Mouse (Mus musculus) kidney, adult 2 months (tissue): ENCODE measurements around the gene Rad51b. TPM values are rescaled to one million over a fixed set of nuclear protein-coding genes. Genes with fewer than 3 reads are reported as not detected.
A peak's percentile ranks its signal among the peaks of the same experiment; 100 is the strongest.

ENCODE experiments used
- DNase-seq: peaks from one replicate; pipeline ENCODE4 v3.0.0; 2021
- H3K27ac ChIP-seq: fragments of 200-500 bp; 2 replicates; pipeline ENCODE4 v1.5.1; 2012; ENCODE audit warnings: low read depth, low read length, control low read depth, inconsistent platforms; ENCODE audit not compliant: insufficient read depth
- H3K27me3 ChIP-seq: fragments of 200-500 bp; replicated peaks from 2 replicates; pipeline ENCODE4 v1.6.1; 2012; ENCODE audit warnings: mild to moderate bottlenecking, moderate library complexity, low read length, inconsistent platforms; ENCODE audit not compliant: control insufficient read depth, insufficient read depth
- H3K36me3 ChIP-seq: fragments of 200-500 bp; 2 replicates; pipeline ENCODE4 v1.6.1; 2012; ENCODE audit warnings: mild to moderate bottlenecking, moderate library complexity, low read length, inconsistent platforms; ENCODE audit not compliant: control insufficient read depth, insufficient read depth
- H3K4me1 ChIP-seq: fragments of 200-500 bp; 2 replicates; pipeline ENCODE4 v1.6.1; 2011; ENCODE audit warnings: low read length; ENCODE audit not compliant: control insufficient read depth, insufficient read depth
- H3K4me3 ChIP-seq: fragments of 200-500 bp; 2 replicates; pipeline ENCODE4 v1.5.1; 2011; ENCODE audit warnings: mild to moderate bottlenecking, low read depth, low read length, control low read depth; ENCODE audit not compliant: insufficient read depth
- CTCF ChIP-seq: fragments of 200-500 bp; conservative IDR thresholded peaks from 2 replicates; pipeline ENCODE4 v1.5.1; 2011; ENCODE audit warnings: low read depth, mild to moderate bottlenecking, control low read depth, low read length, moderate library complexity, mixed read lengths; ENCODE audit not compliant: insufficient read depth, insufficient read length
- POLR2A ChIP-seq: fragments of 200-500 bp; IDR thresholded peaks from one replicate; pipeline ENCODE4 v1.6.1; 2011; ENCODE audit warnings: low read depth, low read length, control low read depth
- WGBS: fragments of 180-500 bp; shearing (Covaris S2); methylation state at CpG from one replicate; pipeline ENCODE4 v1.1.7; 2018; 5-methylcytosine and 5-hydroxymethylcytosine counted together
- polyA plus RNA-seq: library from polyadenylated mRNA; depleted of rRNA; stranded (reverse); fragments of >200 nt; gene quantifications from 2 replicates; pipeline ENCODE4 v1.2.3, GENCODE M21; 2012

Gene Rad51b
- polyA plus RNA-seq, 1 experiment = 0.14 TPM

GRCm38 (mm10) chr12:79362219-79362618, 65.1 kb downstream of the Rad51b start:
- TF ChIP-seq CTCF (peak; percentile 67), POLR2A (no peak)
- WGBS = 83% methylated on average over 1 of the region's 1 CpGs
- H3K4me1 ChIP-seq = no peaks in the 10 kb centered on the region; the same call in 1 of the 2 replicates
- no peaks in the 10 kb centered on the region for H3K36me3 ChIP-seq
- H3K27me3 ChIP-seq = no peaks in the 10 kb centered on the region
- H3K4me3 ChIP-seq = no peak overlapping the region
- no peak overlapping the region for H3K27ac ChIP-seq
- peak; percentile 40 for DNase-seq

GRCm38 (mm10) chr12:79364284-79364683, 67.2 kb downstream of the Rad51b start:
- DNase-seq = no peak

GRCm38 (mm10) chr12:79368818-79369217, 71.7 kb downstream of the Rad51b start:
- H3K36me3 ChIP-seq = no peaks in the 10 kb centered on the region
- WGBS = 97% methylated on average over 3 of the region's 3 CpGs
- H3K4me1 ChIP-seq = no peaks in the 10 kb centered on the region
- H3K4me3 ChIP-seq = no peak overlapping the region
- H3K27me3 ChIP-seq = no peaks in the 10 kb centered on the region
- DNase-seq = no peak
- TF ChIP-seq POLR2A (no peak), CTCF (no peak)
- H3K27ac ChIP-seq = no peak overlapping the region

More at GRCm38 (mm10) chr12:79364284-79364683, 67.2 kb downstream of the Rad51b start:
- no peaks in the 10 kb centered on the region for H3K27me3 ChIP-seq
- 94% methylated on average over 2 of the region's 2 CpGs for WGBS
- no peak overlapping the region for H3K27ac ChIP-seq
- H3K4me1 ChIP-seq = no peaks in the 10 kb centered on the region
- no peak for TF ChIP-seq CTCF
- no peak for TF ChIP-seq POLR2A
- no peaks in the 10 kb centered on the region for H3K36me3 ChIP-seq
- H3K4me3 ChIP-seq = no peak overlapping the region

- no peaks in the 10 kb centered on the region for H3K27me3 ChIP-seq
- no peak overlapping the region for H3K27ac ChIP-seq
- H3K4me3 ChIP-seq = no peak overlapping the region
- TF ChIP-seq POLR2A (no peak), CTCF (no peak)
- no peak for DNase-seq
- H3K4me1 ChIP-seq = no peaks in the 10 kb centered on the region
- no peaks in the 10 kb centered on the region for H3K36me3 ChIP-seq
- WGBS = 79% methylated on average over 7 of the region's 7 CpGs
Measured at GRCm38 (mm10) chr12:79369512-79370165, 72.6 kb downstream of the Rad51b start.

- Histone ChIP-seq H3K4me3 (no peak overlapping the region), H3K27ac (no peak overlapping the region), H3K4me1 (no peaks in the 10 kb centered on the region), H3K36me3 (no peaks in the 10 kb centered on the region), H3K27me3 (no peaks in the 10 kb centered on the region)
- 78% methylated on average over 5 of the region's 5 CpGs for WGBS
- TF ChIP-seq CTCF (no peak), POLR2A (no peak)
- no peak for DNase-seq
Measured at GRCm38 (mm10) chr12:79372697-79373096, 75.6 kb downstream of the Rad51b start.

GRCm38 (mm10) chr12:79377378-79377777, 80.3 kb downstream of the Rad51b start:
- H3K4me3 ChIP-seq = no peak overlapping the region
- no peaks in the 10 kb centered on the region for H3K36me3 ChIP-seq
- no peak for TF ChIP-seq CTCF
- TF ChIP-seq POLR2A = no peak
- no peaks in the 10 kb centered on the region for H3K4me1 ChIP-seq
- 85% methylated on average over 1 of the region's 1 CpGs for WGBS
- DNase-seq = no peak
- H3K27ac ChIP-seq = no peak overlapping the region
- no peaks in the 10 kb centered on the region for H3K27me3 ChIP-seq

- Histone ChIP-seq H3K36me3 (no peaks in the 10 kb centered on the region), H3K27me3 (no peaks in the 10 kb centered on the region), H3K4me1 (no peaks in the 10 kb centered on the region), H3K4me3 (no peak overlapping the region), H3K27ac (no peak overlapping the region)
- TF ChIP-seq POLR2A (no peak), CTCF (no peak)
- no peak for DNase-seq
- WGBS = 36% methylated on average over 4 of the region's 4 CpGs
Measured at GRCm38 (mm10) chr12:79377861-79378260, 80.8 kb downstream of the Rad51b start.

- H3K4me3 ChIP-seq = no peak overlapping the region
- no peaks in the 10 kb centered on the region; the same call in 1 of the 2 replicates for H3K4me1 ChIP-seq
- no peak for TF ChIP-seq CTCF
- TF ChIP-seq POLR2A = no peak
- no peaks in the 10 kb centered on the region for H3K27me3 ChIP-seq
- DNase-seq = no peak
- H3K36me3 ChIP-seq = no peaks in the 10 kb centered on the region
- 87% methylated on average over 1 of the region's 1 CpGs for WGBS
- H3K27ac ChIP-seq = no peak overlapping the region
Measured at GRCm38 (mm10) chr12:79380190-79380589, 83.1 kb downstream of the Rad51b start.
